Mouse (Mus musculus) CH12.LX (cell line): ENCODE measurements around the gene Cnr2. TPM values are rescaled to one million over a fixed set of nuclear protein-coding genes. Genes with fewer than 3 reads are reported as not detected.

Source experiments
- DNase-seq: peaks from one replicate; pipeline ENCODE4 v3.0.0-alpha.2; 2013; ENCODE audit errors: extremely low read depth
- H3K27ac ChIP-seq: 2 replicates; pipeline ENCODE4 v1.5.1; 2012; ENCODE audit warnings: low read depth, mild to moderate bottlenecking, control low read depth, moderate library complexity; ENCODE audit not compliant: insufficient read depth
- H3K27me3 ChIP-seq: replicated peaks from 2 replicates; pipeline ENCODE3; 2012; ENCODE audit warnings: inconsistent platforms
- H3K36me3 ChIP-seq, 2 experiments: replicated peaks in 1 of 2; 2 replicates each; pipeline versions ENCODE3 to v1.6.1; 2012; ENCODE audit warnings: inconsistent platforms in 1 of 2, low read length in 1 of 2, mild to moderate bottlenecking in 1 of 2, mixed read lengths in 1 of 2, moderate library complexity in 1 of 2; ENCODE audit not compliant: control insufficient read depth in 1 of 2, insufficient read depth in 1 of 2
- H3K4me1 ChIP-seq, 2 experiments: 2 replicates each; pipeline ENCODE4 v1.6.1; 2012; ENCODE audit warnings: inconsistent platforms in 1 of 2, moderate library complexity in 1 of 2; ENCODE audit not compliant: insufficient read depth in 2 of 2, control insufficient read depth in 1 of 2
- H3K4me2 ChIP-seq: 2 replicates; pipeline ENCODE4 v1.6.1; 2012; ENCODE audit warnings: low read depth, mild to moderate bottlenecking, control low read depth; ENCODE audit not compliant: poor library complexity, insufficient read depth, severe bottlenecking
- H3K4me3 ChIP-seq, 3 experiments: fragments of 150-350 bp in 1 of 3; sonication (generic) in 1 of 3; replicated peaks in 1 of 3; 2 replicates each; pipeline versions ENCODE3 to v1.5.1; 2011 to 2012; ENCODE audit warnings: low read depth in 2 of 3, low read length in 2 of 3, mild to moderate bottlenecking in 2 of 3, moderate library complexity in 2 of 3, control low read depth in 1 of 3, improper control_type of control experiment in 1 of 3, inconsistent platforms in 1 of 3, mixed read lengths in 1 of 3; ENCODE audit not compliant: poor library complexity in 1 of 3
- H3K79me2 ChIP-seq: replicated peaks from 2 replicates; pipeline ENCODE4 v1.6.1; 2012; ENCODE audit warnings: mild to moderate bottlenecking, moderate library complexity; ENCODE audit not compliant: control insufficient read depth, poor library complexity, insufficient read depth, severe bottlenecking; ENCODE audit errors: extremely low read depth
- H3K9ac ChIP-seq: 2 replicates; pipeline ENCODE4 v1.6.1; 2012; ENCODE audit warnings: low read depth, mild to moderate bottlenecking, control low read depth, moderate library complexity; ENCODE audit not compliant: insufficient read depth
- H3K9me3 ChIP-seq: replicated peaks from 2 replicates; pipeline ENCODE3; 2012; ENCODE audit warnings: low read length, inconsistent platforms, mixed read lengths
- BHLHE40 ChIP-seq: IDR thresholded peaks from 2 replicates; pipeline ENCODE4 v1.6.1; 2011; ENCODE audit warnings: mild to moderate bottlenecking, low read depth, low read length, improper control_type of control experiment
- CHD1 ChIP-seq: IDR thresholded peaks from 2 replicates; pipeline ENCODE4 v1.6.1; 2012; ENCODE audit warnings: low read depth, low read length, improper control_type of control experiment, inconsistent platforms
- CHD2 ChIP-seq: IDR thresholded peaks from 2 replicates; pipeline ENCODE4 v1.6.1; 2011; ENCODE audit warnings: low read length, improper control_type of control experiment
- CTCF ChIP-seq, 2 experiments: IDR thresholded peaks in 1 of 2; conservative IDR thresholded peaks in 1 of 2; 2 replicates each; pipeline ENCODE4 v1.5.1; 2011 to 2012; ENCODE audit warnings: low read depth in 2 of 2, low read length in 2 of 2, improper control_type of control experiment in 1 of 2, inconsistent platforms in 1 of 2, mild to moderate bottlenecking in 1 of 2, moderate library complexity in 1 of 2
- E2F4 ChIP-seq: IDR thresholded peaks from 2 replicates; pipeline ENCODE4 v1.6.1; 2011; ENCODE audit warnings: low read depth, low read length, improper control_type of control experiment; ENCODE audit not compliant: insufficient replicate concordance
- EP300 ChIP-seq: IDR thresholded peaks from 2 replicates; pipeline ENCODE4 v1.6.1; 2011; ENCODE audit warnings: low read length, improper control_type of control experiment
- HCFC1 ChIP-seq: IDR thresholded peaks from 2 replicates; pipeline ENCODE4 v1.6.1; 2012; ENCODE audit warnings: low read depth, mild to moderate bottlenecking, inconsistent platforms, low read length, improper control_type of control experiment
- KAT2A ChIP-seq: IDR thresholded peaks from 2 replicates; pipeline ENCODE4 v1.6.1; 2012; ENCODE audit warnings: low read length, improper control_type of control experiment, inconsistent platforms; ENCODE audit not compliant: insufficient replicate concordance
- MAX ChIP-seq: IDR thresholded peaks from 2 replicates; pipeline ENCODE4 v1.6.1; 2011; ENCODE audit warnings: low read length, improper control_type of control experiment
- MAZ ChIP-seq: IDR thresholded peaks from 2 replicates; pipeline ENCODE4 v1.6.1; 2012; ENCODE audit warnings: low read depth, mild to moderate bottlenecking, inconsistent platforms, low read length, improper control_type of control experiment, moderate library complexity
- MEF2A ChIP-seq: IDR thresholded peaks from 2 replicates; pipeline ENCODE4 v1.6.1; 2014; ENCODE audit warnings: low read depth, mild to moderate bottlenecking, inconsistent platforms, low read length, improper control_type of control experiment, borderline replicate concordance
- MXI1 ChIP-seq: IDR thresholded peaks from 2 replicates; pipeline ENCODE4 v1.6.1; 2011; ENCODE audit warnings: mild to moderate bottlenecking, low read depth, low read length, improper control_type of control experiment
- MYC ChIP-seq: IDR thresholded peaks from 2 replicates; pipeline ENCODE4 v1.6.1; 2011; ENCODE audit warnings: low read depth, mild to moderate bottlenecking, improper control_type of control experiment, low read length
- NELFE ChIP-seq: IDR thresholded peaks from 2 replicates; pipeline ENCODE4 v1.6.1; 2011; ENCODE audit warnings: low read depth, low read length, improper control_type of control experiment
- PAX5 ChIP-seq: IDR thresholded peaks from 2 replicates; pipeline ENCODE4 v1.6.1; 2012; ENCODE audit warnings: low read length, inconsistent platforms, mixed read lengths
- RCOR1 ChIP-seq: conservative IDR thresholded peaks from 2 replicates; pipeline ENCODE4 v1.6.1; 2012; ENCODE audit warnings: low read depth, mild to moderate bottlenecking, inconsistent platforms, low read length, improper control_type of control experiment
- SIN3A ChIP-seq: IDR thresholded peaks from 2 replicates; pipeline ENCODE4 v1.6.1; 2012; ENCODE audit warnings: low read length, improper control_type of control experiment, inconsistent platforms
- USF2 ChIP-seq: conservative IDR thresholded peaks from 2 replicates; pipeline ENCODE4 v1.6.1; 2011; ENCODE audit warnings: low read depth, low read length, improper control_type of control experiment
- ZC3H11A ChIP-seq: IDR thresholded peaks from 2 replicates; pipeline ENCODE4 v1.6.1; 2012; ENCODE audit warnings: low read depth, mild to moderate bottlenecking, inconsistent platforms, low read length, improper control_type of control experiment
- ZNF384 ChIP-seq: IDR thresholded peaks from 2 replicates; pipeline ENCODE4 v1.6.1; 2012; ENCODE audit warnings: low read depth, low read length, improper control_type of control experiment, inconsistent platforms
- dilution Hi-C: fragments of 300-500 bp; cut with MboI; formaldehyde crosslinking; loops from 2 replicates; pipeline ENCODE4 v1.14.3; 2020; ENCODE audit warnings: low sequenced_read_pairs; ENCODE audit not compliant: extremely low pct_unique_long_range_greater_than_20kb, extremely low pct_ligation_motif_present
- in situ Hi-C: fragments of 300-500 bp; cut with MboI; formaldehyde crosslinking; loops from 3 replicates; pipeline ENCODE4 v1.14.3; 2019; ENCODE audit warnings: low sequenced_read_pairs, low pct_ligation_motif_present, low pct_unique_long_range_greater_than_20kb, mixed read lengths
- polyA plus RNA-seq: library from polyadenylated mRNA; unstranded; fragments of >175 nt; gene quantifications from 2 replicates; pipeline ENCODE4 v1.2.1, GENCODE M21; 2012; ENCODE audit warnings: low read depth; ENCODE audit not compliant: insufficient read length
- total RNA-seq, 2 experiments: library from RNA; depleted of rRNA; stranded (reverse); fragments of 300-350 nt in 1 of 2; fragments of >200 nt in 1 of 2; gene quantifications; 2 replicates each; pipeline ENCODE4 v1.2.3; 2012 to 2014

The Cnr2 gene
- total and polyA plus RNA-seq, 3 experiments = 5.6 to 13.8 (median 10.6) TPM

DNA sequence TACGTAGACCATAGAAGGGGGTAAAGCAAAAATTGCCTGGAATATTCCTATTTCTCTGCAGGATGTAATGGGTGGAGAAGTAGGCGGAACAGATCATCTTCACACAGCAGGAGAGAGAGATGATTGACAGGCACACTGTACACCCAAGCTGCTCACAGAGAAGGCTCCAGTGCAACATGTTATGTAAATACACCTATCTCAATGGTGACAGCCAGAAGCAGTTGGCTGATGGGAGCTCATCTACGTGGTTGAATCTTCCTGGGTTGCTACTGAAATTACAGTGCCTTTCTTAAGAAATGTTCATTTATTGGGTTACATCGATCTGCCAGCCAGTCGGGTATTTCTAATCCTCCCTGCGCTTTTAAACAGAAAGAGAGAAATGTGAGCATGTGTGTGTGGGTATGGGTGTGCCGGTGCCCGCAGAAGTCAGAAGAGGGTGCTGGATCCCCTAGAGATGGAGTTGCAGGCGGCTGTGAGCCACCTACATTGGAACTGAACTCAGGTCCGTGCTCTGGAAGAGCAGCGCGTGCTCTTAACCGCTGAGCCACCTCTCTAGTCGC is 41.1 kb upstream of the Cnr2 start:
- no peaks in the 10 kb centered on the region for H3K27me3 ChIP-seq
- no peak for TF ChIP-seq MEF2A
- TF ChIP-seq HCFC1 = no peak
- TF ChIP-seq RCOR1 = no peak
- no peak for TF ChIP-seq NELFE
- TF ChIP-seq CHD2 = no peak
- TF ChIP-seq, all 38 proteins: peak for 0
- no peak overlapping the region for H3K4me2 ChIP-seq
- H3K9me3 ChIP-seq = no peaks in the 10 kb centered on the region
- peaks cover 26% of the 10 kb centered on the region for H3K79me2 ChIP-seq
- H3K4me3 ChIP-seq = no peak overlapping the region
- peaks cover 0 to 4% of the 10 kb centered on the region in 2 experiments for H3K36me3 ChIP-seq
- no peak overlapping the region for H3K9ac ChIP-seq
- no peak overlapping the region for H3K27ac ChIP-seq
- H3K4me1 ChIP-seq = peaks cover 0 to 19% of the 10 kb centered on the region in 2 experiments; a peak in 2 of 4 replicates
- in situ Hi-C loops (no loop called here), dilution Hi-C loops (no loop called here)
- DNase-seq = no peak

GRCm38 (mm10) chr4:135854630-135855029 is 40.6 kb upstream of the Cnr2 start:
- Histone ChIP-seq H3K27ac (no peak overlapping the region), H3K79me2 (peaks cover 32% of the 10 kb centered on the region), H3K4me2 (no peak overlapping the region), H3K9ac (no peak overlapping the region), H3K4me3 (no peak overlapping the region), H3K36me3 (peaks cover 2 to 9% of the 10 kb centered on the region in 2 experiments), H3K9me3 (no peaks in the 10 kb centered on the region), H3K27me3 (no peaks in the 10 kb centered on the region), H3K4me1 (peaks cover 0 to 24% of the 10 kb centered on the region in 2 experiments; a peak in 2 of 4 replicates)
- TF ChIP-seq USF2 = no peak
- no peak for TF ChIP-seq SIN3A
- TF ChIP-seq BHLHE40 = no peak
- no peak for TF ChIP-seq MYC
- TF ChIP-seq PAX5 = no peak
- TF ChIP-seq E2F4 = no peak
- TF ChIP-seq MAX = no peak
- TF ChIP-seq EP300 = no peak
- no peak for TF ChIP-seq CTCF (conservative IDR thresholded peaks at IDR 0.05 in 1 of 2, IDR thresholded peaks at IDR 0.05 in 1 of 2; ENCODE audit: low read depth in 2 of 2, low read length in 2 of 2)
- no peak for TF ChIP-seq ZNF384
- TF ChIP-seq CHD1 = no peak
- no peak for TF ChIP-seq MXI1
- TF ChIP-seq ZC3H11A = no peak
- TF ChIP-seq MAZ = no peak
- TF ChIP-seq RCOR1 = no peak
- TF ChIP-seq CHD2 = no peak
- no peak for TF ChIP-seq KAT2A
- in situ Hi-C loops = no loop called here
- dilution Hi-C loops = no loop called here
- DNase-seq = no peak
